Mouse (Mus musculus) megakaryocyte-erythroid progenitor cell, adult 5-6 weeks (primary cell): ENCODE results near the gene Rnf213. TPM values are rescaled to one million over a fixed set of nuclear protein-coding genes. Genes with fewer than 3 reads are reported as not detected.

Experiments used
- ATAC-seq: replicated peaks from 2 replicates; pipeline ENCODE4 v1.8.0; 2016; ENCODE audit warnings: mild to moderate bottlenecking, inconsistent platforms; ENCODE audit not compliant: severe bottlenecking, poor library complexity, low FRiP score, low TSS enrichment
- total RNA-seq, 2 experiments: library from RNA; stranded (forward) in 1 of 2; stranded (reverse) in 1 of 2; fragments of 200-1000, 215-1000 nt in 1 of 2; fragments of >200 nt in 1 of 2; fragmentation: Nextera tagmentation in 1 of 2; gene quantifications; 2 replicates each; pipeline ENCODE4 v1.2.3; 2014 to 2017

Rnf213 gene
- total RNA-seq (2014; fragmentation: Nextera tagmentation) (87.9 and 107 TPM in 2 replicates), total RNA-seq (2017) (69.3 and 77.1 TPM in 2 replicates)

- peak; percentile 48 for ATAC-seq
Observed at GRCm38 (mm10) chr11:119392800-119393482, at the start of gene Rnf213. TSS of gene Rnf213 (plus strand) at chr11:119393100.

DNA sequence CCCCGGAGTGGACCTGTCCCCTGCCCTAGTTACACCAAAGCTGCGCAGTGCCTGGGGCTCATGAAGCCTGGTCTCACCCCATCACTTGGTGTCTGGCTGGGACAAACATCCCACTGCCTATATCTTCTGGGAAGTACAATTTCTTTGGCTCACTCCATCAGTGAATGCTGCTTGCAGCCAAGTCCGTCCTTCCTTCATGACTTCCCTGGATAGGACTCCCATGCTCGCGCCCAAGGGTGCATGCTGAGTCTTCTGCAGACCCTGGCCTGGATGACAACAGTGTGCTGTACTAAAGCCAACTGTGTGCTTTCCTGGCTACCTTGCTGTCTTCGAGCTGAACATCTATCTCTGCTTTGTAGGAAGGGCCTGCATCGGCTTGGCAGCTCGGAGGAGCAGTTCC lies 48.7 kb upstream of the Rnf213 start:
- no peak for ATAC-seq

DNA sequence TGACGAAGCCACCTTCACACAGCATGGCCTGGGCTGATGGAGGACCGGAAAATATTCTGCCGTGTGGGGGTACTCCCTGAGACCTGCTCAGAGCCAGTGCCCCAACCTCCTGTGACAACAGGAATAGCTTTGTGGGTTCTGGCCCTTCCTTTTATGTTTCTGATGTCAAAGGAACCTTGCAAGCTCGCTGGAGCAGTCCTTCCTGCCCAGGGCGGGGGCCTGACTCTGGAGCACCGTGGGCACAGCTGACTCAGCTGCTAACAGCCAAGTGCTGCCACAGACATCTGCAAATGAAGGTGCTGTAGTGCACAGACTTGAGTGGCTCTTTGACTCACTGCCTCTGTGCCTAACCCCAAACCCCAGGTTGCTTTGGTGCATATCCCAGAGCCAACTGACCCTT lies 48.0 kb upstream of the Rnf213 start:
- no peak for ATAC-seq

DNA sequence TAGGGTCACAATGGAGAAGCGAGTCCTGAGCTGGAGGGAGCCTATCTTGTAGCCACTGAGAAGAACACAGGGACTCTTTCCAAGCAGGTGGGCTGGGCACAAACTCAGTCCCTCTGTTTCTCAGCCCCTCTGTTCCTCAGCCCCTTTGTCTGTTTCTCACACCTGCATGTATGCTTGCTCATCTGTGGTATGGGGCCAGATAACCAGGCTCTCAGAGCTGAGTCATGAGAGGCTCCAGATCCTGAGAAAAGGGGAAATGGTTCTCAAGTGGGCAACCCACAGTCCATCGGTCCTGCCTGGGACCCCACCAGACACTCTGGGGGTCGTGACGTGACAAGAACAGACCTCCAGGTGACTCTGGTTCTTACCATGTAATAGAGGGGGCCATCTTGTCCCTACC lies 45.8 kb upstream of the Rnf213 start:
- ATAC-seq: no peak

DNA sequence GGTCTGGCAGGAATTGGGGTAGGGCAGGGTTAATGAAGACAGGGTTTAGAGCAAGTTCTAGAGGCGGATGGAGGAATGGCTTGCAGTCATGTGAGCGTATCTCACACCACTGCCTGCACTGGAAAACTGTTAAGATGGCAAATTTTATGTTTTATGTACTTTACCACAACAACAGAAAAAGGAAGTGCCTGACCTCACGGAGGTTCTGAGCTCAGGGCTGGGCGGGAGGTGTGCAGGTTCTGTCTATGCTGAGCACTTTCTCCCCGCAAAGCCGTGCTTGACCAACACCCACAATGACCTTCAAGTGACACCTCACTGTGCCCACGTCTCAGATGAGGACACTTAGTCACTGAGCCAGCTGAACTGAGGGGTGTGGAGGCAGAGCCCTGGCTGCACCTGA lies 40.8 kb upstream of the Rnf213 start:
- ATAC-seq: no peak

GRCm38 (mm10) chr11:119353946-119354345 lies 39.0 kb upstream of the Rnf213 start:
- ATAC-seq: no peak

DNA sequence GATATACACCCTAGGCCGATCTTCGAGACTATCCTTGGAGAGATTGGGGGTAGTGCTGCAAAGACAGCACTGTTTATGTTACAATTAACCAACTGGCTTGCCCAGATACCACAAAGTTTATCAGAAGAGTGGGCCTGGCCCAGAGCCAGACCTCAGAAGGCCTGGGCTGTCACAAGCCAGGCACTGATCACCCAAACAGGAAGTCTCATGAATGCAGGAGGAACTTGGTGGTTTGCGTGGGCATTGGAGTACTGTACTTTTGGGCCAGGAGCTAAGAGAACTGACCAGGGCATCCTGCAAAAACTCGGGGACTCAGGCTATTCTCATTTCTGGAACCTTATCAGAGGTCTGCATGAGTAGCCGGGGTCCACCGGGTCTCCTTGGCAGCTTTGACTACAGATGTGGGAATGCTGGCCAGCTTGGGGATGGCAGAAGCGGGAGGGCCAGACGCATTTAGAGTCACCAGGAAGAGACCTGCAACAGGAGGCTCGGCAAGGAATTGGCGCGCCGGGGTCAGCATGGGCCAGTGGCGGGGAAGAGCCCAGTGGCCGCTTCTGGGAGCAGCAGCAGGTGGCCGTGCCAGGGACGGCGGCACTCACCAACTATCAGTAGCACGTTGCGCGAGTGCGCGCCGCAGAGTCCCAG lies 38.0 kb upstream of the Rnf213 start:
- peak; percentile 85 for ATAC-seq

DNA sequence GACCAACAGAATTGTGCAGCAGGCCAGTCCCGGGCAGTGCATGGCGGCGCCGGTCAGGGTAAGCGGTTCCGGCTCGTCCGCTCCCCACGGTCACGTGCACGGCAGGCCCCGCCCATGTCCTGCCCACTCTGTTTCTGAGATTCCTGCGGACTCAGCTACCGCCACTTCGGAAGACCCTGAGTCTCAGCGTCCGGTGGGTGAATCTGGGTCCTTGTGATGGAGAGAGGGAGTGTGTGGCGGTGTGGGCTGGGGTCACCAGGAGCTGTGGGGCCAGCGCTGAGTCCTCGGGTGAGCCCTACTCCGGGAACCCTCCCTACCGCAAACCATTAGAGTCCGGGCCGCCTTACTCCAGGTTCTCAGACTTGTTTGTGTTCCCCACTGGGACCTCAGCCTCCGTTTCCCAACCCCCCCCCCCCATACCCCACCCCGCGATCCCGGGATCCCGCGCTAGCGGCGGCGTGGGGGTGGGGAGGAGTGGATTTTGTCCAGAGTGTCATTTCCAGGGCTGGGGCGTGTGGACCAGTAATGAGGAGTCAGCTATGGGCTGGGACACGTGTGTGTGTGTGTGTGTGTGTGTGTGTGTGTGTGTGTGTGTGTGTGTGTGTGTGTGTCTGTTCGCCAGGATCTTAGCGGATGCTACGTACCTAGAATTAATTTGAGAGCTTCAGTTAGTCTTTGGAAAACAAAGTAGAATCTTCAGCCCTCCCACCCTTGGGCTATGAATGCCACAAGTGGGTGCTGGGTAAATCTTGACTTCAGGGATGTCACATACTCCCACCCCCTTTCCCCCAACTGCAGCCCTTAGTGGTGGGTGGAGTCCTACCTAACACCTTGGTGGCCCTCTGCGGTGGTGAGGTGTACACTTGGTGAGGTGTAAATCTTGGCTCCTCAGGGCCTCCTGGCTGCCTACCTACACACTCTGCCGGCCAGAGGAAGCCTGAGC lies 37.2 kb upstream of the Rnf213 start, which contains the start of the genes Sgsh and Slc26a11:
Gene Sgsh (minus strand): TSS at position 94 of the 943 bp plus-strand sequence.
Gene Slc26a11 (plus strand): TSS at position 115 of the 943 bp plus-strand sequence.
- ATAC-seq: peak; percentile 64

- no peak for ATAC-seq
Observed at GRCm38 (mm10) chr11:119359089-119359488, 33.8 kb upstream of the Rnf213 start.

DNA sequence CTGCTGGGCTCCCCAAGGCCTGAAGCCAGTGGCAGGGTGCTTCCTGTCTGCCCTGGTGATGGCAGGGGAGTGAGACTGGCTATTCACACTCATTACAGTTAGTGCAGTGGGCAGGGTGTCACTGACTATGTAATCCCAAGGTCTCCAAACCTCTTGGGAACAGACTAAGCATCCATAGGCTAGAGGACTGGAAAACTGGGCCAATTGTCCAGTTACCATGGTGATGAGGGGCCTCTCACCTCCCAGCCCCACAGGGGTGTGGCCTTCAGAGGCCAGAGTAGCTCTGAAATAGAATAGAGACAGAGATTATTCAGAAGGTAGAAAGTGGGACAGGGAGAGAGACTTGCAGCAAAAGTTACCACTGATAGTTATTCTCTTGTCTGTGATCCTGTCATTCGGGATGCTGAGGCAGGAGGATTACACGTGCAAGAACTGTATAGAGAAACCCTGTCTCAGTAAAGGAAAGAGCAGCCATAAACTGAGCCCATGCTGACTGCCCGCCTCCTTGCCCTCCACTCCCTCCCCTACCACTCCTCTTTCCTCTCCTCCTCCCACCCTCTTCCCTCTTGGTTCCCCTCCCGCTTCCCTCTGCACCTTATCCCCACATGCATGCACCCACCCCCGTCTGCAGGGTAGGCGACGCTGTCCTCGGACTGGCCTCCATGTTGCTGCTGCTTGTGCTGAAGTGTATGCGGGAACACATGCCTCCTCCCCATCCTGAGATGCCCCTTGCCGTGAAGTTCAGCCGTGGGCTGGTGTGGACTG lies 29.9 kb upstream of the Rnf213 start:
- peak; percentile 66 for ATAC-seq

DNA sequence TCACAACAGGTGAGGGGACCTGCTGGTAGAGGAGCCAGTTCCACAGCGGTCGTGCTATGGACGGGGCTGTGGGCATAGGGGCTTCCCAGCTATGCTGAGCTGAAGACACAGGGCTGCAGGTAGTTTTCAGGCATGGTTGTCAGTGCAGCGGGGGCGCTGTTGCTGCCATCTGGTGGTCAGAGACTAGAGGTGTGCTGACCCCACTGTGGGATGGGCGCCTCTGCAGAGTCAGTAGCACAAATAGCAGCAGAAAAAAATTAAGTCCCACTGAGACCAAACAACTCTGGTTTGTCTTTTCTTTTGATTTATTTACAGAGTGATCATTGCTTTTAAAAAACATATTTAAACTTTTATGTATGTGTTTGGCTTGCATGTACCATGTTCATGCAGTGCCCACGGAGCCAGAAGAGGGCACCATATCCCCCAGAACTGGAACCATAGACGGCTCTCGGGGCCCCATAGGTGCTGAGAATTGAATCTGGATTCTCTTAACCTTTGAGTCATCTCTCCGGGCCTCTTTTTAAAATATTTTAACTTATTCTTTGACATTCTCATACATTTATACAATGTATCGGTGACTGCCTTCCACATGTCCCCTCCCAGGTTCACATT lies 29.3 kb upstream of the Rnf213 start:
- peak; percentile 96 for ATAC-seq

DNA sequence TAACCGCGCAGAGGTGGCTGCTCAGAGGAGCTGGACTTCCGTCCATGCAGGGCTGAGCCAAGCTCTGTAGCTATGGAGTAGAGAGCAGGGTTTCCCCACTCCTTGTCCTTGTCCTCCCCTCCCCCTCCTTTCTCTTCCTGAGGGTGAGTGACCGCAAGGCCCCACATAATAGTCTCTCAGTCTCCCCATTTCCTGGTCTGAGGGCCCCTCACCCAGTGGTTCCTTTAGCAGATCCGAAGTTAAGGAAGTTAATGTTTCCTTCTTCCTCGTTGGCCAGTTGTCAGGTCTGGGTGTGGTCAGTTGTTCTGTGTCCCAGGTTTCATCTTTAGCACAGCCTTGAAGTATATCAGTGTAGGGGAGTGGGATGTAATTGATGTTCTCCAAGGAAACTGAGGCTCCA lies 17.5 kb upstream of the Rnf213 start:
- ATAC-seq: no peak

GRCm38 (mm10) chr11:119377326-119377725 lies 15.6 kb upstream of the Rnf213 start:
- no peak for ATAC-seq

GRCm38 (mm10) chr11:119378551-119378950 lies 14.3 kb upstream of the Rnf213 start:
- ATAC-seq: no peak

- no peak for ATAC-seq
Observed at GRCm38 (mm10) chr11:119381631-119382337, 11.1 kb upstream of the Rnf213 start.

DNA sequence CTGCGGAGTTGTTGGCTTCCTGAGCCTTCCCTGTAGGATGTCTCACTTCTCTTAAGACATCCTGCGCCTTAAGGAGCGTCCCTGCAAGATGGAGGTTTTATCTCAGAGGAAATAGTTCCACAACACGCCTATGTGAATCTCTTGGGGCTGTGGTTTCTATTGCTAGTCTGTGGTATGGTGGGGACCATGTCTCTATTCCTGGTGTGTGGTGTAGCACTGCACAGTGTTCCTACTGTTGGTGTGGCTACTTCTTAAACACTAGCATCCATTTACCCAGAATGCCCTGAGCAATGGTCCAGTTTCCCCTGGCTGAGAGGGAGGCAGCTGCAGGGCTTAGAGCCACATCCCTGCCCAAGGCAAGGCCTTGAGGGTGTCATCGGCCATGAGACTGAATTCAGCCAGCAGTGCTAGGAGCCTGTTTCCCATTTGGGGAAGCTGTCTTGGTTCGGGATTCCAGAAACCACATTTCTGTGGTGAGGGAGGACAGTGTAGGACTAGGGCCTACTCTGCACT lies 10.5 kb upstream of the Rnf213 start:
- ATAC-seq: no peak

DNA sequence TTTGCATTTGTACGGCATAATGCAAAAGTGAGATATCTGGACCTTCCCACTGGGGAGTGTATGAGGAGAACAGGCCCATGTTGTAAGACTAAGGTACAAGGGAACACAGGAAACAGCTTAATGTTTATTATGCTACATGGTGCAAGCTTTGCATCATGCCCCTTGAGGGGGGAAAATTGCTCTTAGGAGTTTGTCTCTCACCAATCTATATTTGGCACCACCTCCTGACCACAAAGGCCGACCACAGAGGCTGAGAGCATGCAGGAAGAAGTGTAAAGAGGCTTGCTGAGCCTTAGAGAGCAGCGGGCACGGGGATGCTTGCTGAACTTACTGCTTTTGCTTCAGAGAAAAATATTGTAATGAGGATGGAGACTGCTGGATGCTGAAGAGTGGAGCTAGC lies 8.0 kb upstream of the Rnf213 start:
- no peak for ATAC-seq

- no peak for ATAC-seq
Observed at GRCm38 (mm10) chr11:119386306-119386705, 6.6 kb upstream of the Rnf213 start.
